Mouse (Mus musculus): ENCODE measurements around the gene Ccdc188.
"Not testable (repeated sequence)": the region's sequence is repeated elsewhere in the genome, so short reads cannot be mapped to it uniquely, and the experiment has no call there.

Gene Ccdc188

DNA sequence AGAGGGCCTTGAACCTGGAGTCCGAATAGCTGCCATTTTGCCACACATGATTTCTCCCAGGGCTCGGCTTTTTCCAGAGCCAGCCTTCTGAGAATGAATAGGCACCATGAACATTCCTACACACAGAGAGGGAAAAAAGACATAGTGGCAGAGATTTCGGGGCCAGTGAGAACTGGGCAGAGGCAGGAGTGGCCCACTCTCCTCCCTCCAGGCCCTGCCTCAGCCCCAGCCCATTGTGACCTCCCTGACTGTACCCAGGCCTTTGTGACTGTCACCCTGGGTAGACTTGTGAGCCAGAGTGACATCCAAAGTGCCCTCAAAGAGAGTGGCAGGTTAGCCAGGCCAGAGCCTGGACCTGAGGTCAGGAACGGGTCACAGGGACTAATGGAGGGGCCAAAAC lies at the start of gene Ccdc188:
Gene Ccdc188 (plus strand): TSS at position 301 of the 400 bp plus-strand sequence.
- no peak for DNase-seq (ENCODE audit: low spot score)

DNA sequence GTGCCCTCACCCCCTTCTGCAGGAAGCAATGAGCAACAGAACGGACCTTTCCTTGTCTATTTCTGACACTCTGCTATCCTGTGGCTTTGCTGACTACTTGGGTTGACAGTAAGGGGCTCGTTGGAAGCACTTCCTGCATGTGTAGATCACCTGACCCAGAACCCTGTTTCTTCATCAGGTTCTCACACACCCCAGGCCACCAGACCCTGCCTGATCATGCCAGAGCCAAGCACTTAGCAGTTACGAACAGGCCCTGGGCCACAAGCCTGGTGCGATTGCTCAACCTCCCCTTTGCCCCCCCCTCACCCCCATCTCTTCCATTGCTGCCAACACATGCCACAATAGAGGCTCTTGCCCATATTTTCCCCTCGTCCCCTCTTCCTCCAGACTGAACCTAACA lies 48.5 kb upstream of the Ccdc188 start:
- no peak for DNase-seq (ENCODE audit: low spot score)

DNA sequence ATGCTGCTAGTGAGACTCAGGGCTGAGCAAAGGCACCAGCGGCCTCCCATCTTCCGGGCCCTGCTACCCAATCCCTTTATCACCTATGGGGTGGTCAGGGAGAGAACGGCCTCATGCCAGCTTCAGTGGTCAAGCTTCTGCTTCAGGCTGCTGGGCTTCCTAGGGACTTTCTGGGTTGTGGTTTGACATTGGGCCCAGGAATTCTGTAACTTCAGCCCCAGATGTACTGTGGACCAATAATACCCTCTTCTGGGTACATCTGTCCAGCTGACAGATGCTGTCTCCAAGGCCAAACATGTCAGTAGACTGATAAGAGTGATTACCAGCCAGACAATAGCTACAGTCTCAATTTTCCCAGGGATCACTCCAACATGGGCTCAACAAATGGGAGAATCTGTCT lies 47.9 kb upstream of the Ccdc188 start:
- no peak for DNase-seq (ENCODE audit: low spot score)

DNA sequence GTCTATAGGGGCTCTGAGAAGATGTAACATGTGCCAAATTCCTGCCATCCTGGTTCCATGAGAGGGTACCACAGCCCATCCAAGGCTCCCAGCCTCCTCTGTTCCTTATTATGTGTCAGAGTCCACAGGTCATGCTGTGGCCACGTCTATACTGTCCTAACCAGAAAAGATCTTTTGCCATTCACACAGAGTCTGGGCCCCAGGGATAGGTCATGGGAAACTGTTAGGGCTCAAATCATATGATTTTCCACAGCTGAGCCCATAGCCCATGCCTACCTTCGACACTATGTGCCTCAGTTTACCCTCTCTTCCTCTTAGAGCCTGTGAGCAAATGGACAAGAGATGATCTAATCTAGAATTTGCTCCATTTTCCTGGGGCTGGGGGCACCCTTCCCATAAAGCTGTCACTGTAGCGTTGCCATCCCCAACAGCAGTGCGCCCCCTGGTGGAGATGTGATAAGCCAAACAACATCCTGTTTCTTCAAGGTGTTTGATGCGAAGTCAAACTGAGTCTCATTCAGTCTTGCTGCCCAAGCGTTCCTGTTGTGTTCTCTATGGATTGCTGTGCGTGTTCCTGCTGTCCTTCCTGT lies 45.3 kb upstream of the Ccdc188 start:
- peak; percentile 40 for DNase-seq (ENCODE audit: low spot score)

DNA sequence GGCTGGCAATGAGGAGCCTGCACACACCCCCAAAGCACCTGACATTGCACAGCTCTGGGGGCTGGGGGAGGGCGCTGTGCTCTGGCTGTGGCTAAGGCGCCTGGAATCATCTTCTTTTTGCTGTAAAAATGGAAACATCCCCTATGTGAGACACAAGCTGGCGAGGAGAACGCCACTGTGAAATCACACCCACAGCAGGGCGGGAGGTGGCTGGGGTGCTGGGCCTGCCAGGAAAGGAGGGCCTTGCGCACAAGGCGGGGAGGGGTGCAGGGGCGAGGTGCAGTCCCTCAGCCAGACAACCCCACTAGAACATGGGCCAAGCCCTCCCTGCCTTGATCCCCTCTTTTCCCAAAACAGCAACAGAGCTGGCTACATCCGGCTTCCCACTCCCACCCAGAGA lies 44.4 kb upstream of the Ccdc188 start:
- DNase-seq (ENCODE audit: low spot score): no peak

DNA sequence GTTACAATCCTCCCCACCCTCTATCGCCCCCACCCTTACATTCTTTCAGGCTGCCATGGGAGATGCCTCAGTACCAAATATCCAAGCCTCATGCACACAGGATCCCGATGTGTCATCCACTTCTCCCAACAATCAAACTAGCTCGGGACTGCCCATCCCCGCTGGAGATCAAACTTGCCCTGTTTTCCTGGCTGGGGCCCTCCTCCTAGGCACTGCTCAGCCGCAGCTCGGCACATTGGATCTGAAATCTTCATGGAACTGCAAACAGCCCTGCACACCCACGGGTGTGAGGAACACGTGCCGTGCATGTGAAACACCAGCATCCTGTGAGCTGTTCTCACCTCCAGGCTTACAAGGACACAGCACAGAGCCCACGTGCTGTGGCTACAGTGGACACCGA lies 43.9 kb upstream of the Ccdc188 start:
- no peak for DNase-seq (ENCODE audit: low spot score)

DNA sequence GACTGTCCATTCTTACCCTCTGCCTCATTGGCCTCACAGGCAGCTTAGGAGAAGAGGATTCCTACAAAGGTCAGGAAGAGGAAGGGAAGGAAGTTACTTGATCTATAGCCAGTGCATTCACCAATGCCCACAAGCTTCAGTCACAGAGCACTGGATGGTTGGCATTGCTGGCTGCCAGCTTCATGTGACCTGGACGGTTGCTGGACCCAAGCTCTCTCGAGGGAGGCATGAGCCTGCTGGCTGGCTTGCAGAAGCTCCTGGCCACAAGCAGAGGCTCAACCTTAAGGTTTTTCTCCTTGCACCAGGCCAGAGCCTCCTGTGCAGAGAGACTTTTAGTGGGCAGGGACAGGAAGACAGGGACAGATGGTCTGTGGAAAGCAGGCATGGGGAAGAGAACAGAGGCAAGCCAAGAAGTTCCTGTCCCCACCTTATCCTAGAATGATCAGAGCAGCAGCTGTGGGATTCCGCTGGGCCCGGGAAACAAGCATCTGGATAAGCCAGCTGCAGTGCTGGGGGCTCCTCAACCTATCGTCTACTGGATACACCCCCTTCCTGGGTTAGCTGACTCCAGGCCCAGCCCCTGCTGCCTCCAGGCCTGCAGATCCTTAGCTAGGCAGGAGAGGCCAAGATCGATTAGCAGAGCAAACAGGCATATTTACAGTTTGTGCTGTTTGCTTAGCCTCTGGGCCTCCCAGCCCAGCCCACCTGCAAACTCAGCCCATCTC lies 41.7 kb upstream of the Ccdc188 start:
- DNase-seq (ENCODE audit: low spot score): no peak

DNA sequence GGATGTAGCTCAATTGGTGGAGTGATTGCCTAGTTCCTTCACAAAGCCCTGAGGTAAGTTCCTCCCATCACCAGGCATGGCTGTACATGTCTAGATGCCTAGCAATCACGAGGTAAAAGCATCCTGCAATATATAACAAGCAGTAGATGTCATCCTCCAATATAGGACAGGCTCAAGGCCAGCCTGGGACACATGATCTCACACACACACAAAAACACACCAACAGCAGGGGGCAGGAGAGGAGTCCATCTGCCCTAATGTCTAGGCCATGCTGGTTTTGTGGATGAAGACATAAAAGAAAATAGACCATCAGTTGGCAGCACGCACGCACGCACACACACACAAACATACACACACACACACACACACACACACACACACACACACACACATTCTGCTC lies 40.9 kb upstream of the Ccdc188 start:
- DNase-seq (ENCODE audit: low spot score): no peak

DNA sequence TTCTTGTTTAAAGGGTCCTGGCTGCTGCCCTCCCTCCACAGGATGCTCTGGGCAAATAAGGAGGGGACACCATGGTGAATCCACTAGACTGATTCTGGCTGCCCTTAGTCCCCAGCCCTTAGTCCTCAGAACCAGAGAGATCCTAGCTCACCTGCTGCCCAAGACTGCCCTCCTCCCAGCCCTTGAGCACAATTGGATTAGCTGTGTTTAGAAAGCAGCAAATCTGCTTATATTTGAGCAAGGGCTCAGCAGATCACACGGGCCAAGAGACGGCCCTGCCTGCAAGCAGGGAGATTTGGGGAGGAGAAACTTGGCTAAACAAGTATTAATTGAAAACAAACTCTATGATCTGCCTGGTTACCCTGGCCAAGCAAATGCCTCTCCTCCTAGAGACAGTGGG lies 38.1 kb upstream of the Ccdc188 start:
- DNase-seq (ENCODE audit: low spot score): no peak

DNA sequence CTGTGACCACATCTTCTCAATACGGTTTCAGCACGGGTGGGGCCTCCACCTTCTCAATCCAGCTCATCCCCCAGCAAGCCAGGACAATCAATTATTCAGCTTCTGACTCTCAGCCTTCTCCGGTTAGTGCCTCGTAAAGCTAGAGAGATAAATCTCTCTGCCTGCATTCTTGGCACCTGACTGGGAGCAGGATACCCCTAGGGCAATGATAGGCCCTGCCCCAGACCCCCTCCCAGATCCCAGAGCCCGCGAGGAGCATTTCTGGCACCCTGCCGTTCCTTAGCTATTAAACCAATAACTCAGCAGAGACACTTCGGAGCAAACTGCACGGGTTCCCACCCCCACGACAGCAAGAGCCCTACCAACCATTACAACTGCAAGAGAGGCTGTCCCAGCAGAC lies 36.3 kb upstream of the Ccdc188 start:
- DNase-seq (ENCODE audit: low spot score): no peak

DNA sequence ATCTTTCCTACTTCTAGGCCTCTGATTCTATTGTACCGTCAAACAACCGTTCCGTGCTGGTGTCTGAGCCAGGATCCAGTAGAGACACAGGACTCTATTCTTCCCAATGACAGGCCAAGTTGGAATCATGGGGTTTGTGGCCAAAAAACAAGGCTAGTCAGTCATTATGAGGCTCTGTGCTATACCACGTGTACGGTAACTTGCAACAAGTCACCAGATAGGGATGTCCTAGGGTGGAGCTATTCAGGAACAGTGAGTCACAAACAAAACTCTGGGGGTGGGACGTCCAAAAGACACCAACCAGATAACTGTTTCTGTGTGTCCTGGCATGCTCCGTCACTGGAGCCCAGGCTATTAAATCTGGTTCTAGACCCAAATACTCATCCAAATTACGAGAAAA lies 34.9 kb upstream of the Ccdc188 start:
- DNase-seq (ENCODE audit: low spot score): no peak

DNA sequence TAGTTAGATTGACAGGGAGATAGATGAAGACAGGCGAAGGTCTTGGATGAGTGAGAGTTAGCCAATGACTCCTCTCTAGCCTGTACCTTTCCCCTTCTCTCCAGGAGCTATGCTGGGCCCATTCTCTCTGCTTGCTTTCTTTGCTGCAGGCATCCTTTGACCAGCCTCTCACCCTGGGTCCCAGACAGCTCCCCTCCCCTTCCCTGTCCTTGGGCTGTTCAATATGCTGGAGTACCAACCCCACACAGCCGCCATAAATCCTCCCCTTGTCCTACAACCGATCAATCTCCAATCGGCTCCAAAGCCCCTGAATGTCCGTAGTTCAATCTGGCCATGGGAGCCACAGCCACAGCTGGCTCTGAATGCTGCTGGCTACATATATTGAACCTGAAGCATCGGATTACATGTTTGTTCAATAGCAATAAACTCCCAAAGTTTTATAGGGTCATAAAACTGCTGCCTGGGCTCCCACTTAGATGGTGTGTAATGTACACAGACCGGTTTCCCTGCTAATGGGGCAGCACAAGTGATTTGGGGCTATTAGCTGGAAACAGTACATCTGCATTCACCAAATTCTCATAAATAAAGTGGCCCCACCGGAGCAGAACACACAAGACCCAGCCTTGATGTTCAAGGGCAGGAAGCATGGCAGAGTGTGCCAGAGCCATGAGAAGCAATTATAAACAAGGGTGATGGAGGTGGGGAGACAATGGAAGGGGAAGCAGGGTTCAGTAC lies 31.8 kb upstream of the Ccdc188 start:
- DNase-seq (ENCODE audit: low spot score): no peak

DNA sequence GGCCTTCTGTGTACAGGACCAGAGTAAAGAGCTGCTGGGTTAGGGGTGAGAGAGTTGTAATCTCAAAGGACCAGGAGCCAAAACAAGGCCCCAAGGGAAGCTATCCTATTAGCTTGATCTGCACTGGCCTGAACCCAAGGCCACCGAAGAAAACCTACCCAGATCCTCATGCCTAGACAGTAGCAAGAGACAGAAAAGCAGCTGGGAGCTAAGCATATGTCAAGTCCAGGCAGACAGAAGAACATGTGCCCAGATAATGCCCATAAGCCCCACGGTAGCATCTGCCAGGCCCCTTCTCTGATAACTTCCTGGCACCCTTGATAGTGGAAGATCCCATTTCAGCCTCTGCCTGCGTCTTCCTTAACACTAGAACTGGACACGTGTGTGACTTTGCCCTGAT lies 30.9 kb upstream of the Ccdc188 start:
- DNase-seq (ENCODE audit: low spot score): no peak

DNA sequence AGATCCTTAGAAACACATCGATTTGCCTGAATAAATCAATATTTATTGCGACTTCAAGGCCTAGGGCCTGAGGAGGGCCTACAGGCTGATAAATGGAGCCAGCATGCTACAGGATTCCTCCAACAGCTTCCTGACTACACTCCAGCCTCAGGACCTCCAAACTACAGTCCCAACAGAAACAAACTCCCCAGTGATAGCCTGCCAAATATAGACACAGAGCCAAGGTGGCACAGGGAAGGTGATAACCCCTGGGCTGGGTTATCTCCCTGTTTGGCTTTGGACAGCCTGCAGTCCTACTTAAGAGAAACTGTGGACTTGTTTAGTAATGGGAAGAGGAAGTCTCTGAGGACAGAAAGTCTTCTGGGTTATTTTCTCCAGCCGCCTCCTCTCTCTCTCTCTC lies 30.5 kb upstream of the Ccdc188 start:
- DNase-seq (ENCODE audit: low spot score): no peak

DNA sequence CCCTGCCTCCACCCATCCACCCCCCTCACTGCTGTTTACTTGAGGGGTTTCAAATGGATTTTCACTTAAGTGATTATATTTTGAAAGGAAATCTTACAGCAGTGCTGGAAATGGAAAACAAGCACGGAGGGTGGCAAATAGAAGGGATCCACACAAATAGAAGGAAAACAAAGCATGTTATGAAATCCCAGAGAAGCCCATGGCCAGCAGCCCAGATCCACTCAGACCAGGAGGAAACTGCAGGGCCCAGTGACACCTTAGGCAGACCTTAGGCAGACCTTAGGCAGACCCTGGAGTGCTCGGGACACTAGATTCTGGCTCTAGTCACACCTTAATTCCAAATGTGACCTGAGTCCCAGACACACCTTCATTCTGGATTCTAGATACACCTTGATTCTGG lies 26.7 kb upstream of the Ccdc188 start:
- no peak for DNase-seq (ENCODE audit: low spot score)

DNA sequence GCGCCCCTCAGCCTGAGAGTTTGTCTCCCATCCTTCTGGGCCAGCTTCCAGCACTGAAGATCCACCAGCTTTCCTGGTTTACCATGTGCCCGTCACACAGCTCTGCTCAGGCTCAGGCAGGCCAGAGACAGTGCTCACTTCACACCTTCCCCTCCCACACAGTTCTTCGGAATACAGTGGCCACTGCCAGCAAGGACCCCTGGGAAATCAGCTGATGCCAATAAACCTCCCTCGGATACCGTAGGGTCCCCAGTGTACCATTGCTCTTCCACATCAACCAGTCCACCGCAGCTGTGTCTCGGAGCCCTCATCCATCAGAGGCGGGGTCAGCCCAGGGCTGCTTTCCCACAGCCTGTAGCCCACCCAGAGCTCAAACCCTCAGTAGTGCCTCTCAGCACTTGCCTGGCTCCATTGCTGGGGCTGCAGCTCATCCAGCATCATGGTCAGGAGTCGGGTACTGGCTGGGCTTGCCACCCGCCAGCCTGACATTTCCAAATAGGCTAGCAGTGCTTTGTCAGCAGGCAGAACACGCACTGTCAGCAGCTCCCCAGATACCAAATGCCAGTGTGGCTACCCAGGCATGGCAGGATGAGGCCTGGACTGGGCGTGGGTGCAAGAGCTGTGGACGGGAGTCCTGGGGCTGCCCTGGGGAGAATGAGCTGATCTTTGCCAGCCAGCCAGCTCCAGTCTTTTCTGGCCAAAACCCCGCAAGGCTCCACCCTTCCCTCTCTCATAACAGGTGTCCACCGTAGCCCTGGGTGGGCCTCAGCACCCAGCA lies 23.3 kb upstream of the Ccdc188 start:
- no peak for DNase-seq (ENCODE audit: low spot score)

DNA sequence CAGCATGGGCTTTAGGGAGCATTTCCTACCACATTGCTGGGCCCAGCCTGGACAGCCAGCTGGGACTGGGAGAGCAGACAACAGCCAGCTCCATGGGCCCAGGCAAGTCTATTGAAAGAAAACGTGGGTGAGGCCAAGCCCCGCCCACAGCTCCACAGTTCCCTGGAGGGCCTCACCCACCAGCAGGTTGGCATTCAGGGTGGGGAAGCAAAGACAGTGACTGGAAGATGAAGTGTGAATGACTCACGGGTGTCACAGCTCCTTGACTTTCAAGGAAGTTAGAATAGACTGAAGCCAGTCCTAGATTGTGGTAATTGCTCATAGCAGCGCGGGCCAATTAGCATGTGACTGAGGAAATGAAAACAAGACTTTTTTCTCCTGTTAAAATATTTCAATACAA lies 22.6 kb upstream of the Ccdc188 start:
- no peak for DNase-seq (ENCODE audit: low spot score)

DNA sequence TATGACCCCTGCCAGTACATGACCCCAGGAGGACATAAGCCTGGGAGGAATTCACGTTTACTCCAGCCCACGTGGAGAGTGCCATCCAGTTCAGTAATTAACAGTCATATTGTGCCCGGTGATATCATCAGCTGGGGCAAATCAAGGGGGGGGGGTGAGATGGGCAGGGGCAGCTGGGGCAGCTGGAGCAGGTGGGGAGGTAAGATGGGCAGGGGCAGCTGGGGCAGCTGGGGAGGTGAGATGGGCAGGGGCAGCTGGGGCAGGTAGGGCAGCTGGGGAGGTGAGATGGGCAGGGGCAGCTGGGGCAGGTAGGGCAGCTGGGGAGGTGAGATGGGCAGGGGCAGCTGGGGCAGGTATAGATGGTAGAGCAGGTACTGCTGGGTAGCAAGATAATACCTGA lies 22.1 kb upstream of the Ccdc188 start:
- DNase-seq (ENCODE audit: low spot score): not testable (repeated sequence)

DNA sequence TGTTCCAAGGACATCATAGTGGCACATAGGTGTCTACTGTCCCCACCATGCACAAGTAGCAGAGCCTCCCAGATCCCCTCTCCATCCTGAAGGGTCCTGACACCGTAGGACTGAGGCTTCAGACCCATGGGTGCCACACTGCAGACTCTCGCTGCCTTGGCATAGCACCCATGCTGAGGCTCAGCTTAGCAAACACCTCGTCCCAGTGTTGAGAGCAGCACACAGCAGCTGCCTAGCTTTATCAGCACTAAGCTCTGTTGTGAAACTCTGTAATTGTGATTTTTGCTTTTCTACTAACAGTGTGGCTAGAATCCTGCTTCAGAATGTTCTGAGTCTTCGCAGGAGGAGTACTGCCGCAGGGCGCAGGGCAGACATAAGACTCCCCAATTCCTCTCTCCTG lies 19.8 kb upstream of the Ccdc188 start:
- DNase-seq (ENCODE audit: low spot score): no peak

DNA sequence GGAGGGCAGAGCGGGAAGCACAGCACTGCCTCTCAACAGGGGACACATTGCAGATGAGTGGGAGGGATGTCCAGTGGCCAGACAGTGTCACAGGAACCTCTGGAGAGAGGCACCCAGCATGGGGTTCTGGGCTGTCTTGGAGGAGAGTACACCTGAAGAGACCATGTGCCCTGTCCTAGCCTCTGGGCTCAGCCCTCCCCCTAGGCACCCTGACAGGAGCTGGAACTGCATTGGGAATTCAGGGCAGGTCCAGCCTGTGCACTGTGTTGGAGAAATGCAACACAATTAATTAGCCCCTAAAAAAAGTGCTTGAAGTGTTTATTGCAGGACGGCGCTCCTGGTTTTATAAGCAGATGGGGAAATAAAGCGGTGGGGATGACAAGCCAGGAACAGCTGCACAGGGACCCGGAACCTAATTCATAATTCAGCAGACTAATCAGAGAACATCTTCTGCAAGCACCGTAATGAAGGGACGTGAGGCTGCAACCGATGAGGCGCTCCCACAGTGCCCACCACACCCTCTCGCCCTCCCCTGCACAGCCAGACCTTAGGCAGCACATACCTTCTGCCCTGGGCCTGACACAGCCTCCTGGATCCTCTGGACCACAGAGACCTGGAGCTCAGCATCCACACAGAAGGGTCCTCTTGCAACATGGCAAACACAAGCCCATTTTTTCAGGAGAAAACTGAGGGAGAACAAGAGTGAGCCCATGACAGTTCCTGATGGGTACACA lies 19.1 kb upstream of the Ccdc188 start:
- no peak for DNase-seq (ENCODE audit: low spot score)

DNA sequence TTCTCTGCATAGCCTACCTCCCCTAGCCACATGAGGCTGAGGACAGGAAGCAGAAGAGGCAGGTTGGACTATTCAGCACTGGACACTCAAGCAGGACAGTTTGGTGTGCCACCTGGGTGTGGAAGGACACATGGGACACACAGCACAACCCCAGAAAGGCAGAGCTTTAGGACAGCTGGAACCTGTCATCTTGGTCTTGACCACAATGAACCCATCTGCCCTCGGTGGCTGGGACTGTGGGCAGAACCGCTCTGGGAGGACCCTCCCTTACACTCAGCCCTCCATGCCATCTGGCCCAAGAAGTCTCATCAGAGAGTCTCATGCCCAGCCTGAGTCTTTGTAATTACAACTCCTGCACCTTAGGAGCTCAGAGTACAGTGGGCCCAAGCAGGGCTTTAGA lies 17.6 kb upstream of the Ccdc188 start:
- DNase-seq (ENCODE audit: low spot score): no peak

DNA sequence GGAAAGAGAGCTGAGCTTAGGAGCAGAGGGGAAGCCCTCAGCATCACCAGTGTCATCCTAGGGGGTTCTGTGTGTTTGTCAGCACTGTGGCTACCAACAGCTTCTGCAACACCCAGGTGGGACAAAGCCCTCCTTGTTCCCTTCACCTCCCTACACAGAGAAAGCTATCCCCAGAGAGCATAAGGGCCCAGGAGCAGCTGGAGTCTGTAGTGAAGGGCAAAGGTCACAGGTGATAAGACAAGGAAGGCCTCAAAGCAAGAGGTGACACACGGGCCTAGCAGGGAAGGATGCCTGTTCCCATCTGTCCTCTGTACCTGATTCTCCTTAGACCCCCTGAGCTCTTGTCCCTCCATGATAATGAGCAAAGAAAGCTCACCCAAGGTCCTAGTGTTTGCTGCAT lies 16.1 kb upstream of the Ccdc188 start:
- DNase-seq (ENCODE audit: low spot score): no peak

All from spleen, adult 12 weeks (tissue).